Mouse (Mus musculus): ENCODE results near the gene Sv2b. TPM values are rescaled to one million over a fixed set of nuclear protein-coding genes. Genes with fewer than 3 reads are reported as not detected.

The Sv2b gene
- polyA plus RNA-seq, 1 experiment = 0.16 TPM

DNA sequence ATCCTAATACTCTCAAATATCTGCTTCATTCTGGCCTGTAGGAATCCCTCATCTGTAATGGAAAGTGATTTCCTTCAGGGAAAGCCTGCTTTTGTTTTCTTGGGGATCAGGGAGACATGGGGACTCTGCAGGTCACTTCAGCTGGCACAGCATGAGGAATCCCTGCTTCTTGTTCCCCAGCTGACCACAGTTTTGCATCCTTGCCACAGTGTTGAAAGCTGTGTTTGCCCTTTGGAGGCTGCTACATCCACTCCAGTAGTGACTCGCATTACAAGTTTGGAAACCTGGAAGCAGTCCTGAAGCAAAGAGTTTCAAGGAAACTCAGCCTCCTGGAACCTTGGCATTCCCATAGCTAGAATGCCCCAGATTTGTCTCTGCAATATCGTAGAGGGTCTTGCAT is 35.4 kb downstream of the Sv2b start:
- no peaks in the 10 kb centered on the region for H3K4me1 ChIP-seq (ENCODE audit: control insufficient read depth, insufficient read depth, low read length)
- TF ChIP-seq POLR2A (IDR thresholded peaks at IDR 0.05; ENCODE audit: low read depth, low read length) (no peak), CTCF (IDR thresholded peaks at IDR 0.05; ENCODE audit: borderline replicate concordance, insufficient read depth, low read length) (no peak)
- no peak overlapping the region for H3K4me3 ChIP-seq (ENCODE audit: insufficient read depth, low read length)
- H3K27ac ChIP-seq (ENCODE audit: insufficient read depth, low read length) = no peak overlapping the region

GRCm38 (mm10) chr7:75271921-75272381 is 37.1 kb downstream of the Sv2b start:
- H3K4me3 ChIP-seq (ENCODE audit: insufficient read depth, low read length) = no peak overlapping the region
- peaks cover 5% of the 10 kb centered on the region for H3K4me1 ChIP-seq (ENCODE audit: control insufficient read depth, insufficient read depth, low read length)
- TF ChIP-seq CTCF (IDR thresholded peaks at IDR 0.05; ENCODE audit: borderline replicate concordance, insufficient read depth, low read length) (no peak), POLR2A (IDR thresholded peaks at IDR 0.05; ENCODE audit: low read depth, low read length) (no peak)
- H3K27ac ChIP-seq (ENCODE audit: insufficient read depth, low read length) = no peak overlapping the region

GRCm38 (mm10) chr7:75271306-75271705 is 37.8 kb downstream of the Sv2b start:
- Histone ChIP-seq H3K4me3 (ENCODE audit: insufficient read depth, low read length) (no peak overlapping the region), H3K4me1 (ENCODE audit: control insufficient read depth, insufficient read depth, low read length) (peaks cover 5% of the 10 kb centered on the region), H3K27ac (ENCODE audit: insufficient read depth, low read length) (no peak overlapping the region)
- TF ChIP-seq CTCF (IDR thresholded peaks at IDR 0.05; ENCODE audit: borderline replicate concordance, insufficient read depth, low read length) (no peak), POLR2A (IDR thresholded peaks at IDR 0.05; ENCODE audit: low read depth, low read length) (no peak)

DNA sequence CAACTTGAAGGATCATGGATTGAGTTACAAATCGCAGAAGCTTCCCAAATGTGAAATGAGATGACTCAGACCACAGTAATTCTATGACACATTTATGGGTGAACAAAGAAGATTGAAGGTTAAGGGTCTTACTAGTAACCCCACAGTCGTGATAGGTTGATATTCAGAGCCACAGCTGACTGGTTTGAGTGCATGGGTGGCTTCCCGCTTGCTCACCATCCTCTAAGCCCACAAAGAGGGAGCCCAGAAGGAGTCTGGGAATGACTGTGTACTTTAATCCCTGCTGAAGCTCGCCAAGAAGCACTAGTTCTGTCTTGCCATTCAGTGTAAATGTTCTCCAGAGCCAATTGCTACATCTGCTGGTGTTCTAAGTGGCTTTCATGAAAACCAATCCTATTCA is 41.8 kb downstream of the Sv2b start:
- H3K4me1 ChIP-seq (ENCODE audit: control insufficient read depth, insufficient read depth, low read length) = peaks cover 5% of the 10 kb centered on the region
- TF ChIP-seq CTCF (IDR thresholded peaks at IDR 0.05; ENCODE audit: borderline replicate concordance, insufficient read depth, low read length) = no peak
- no peak overlapping the region for H3K27ac ChIP-seq (ENCODE audit: insufficient read depth, low read length)
- H3K4me3 ChIP-seq (ENCODE audit: insufficient read depth, low read length) = no peak overlapping the region

DNA sequence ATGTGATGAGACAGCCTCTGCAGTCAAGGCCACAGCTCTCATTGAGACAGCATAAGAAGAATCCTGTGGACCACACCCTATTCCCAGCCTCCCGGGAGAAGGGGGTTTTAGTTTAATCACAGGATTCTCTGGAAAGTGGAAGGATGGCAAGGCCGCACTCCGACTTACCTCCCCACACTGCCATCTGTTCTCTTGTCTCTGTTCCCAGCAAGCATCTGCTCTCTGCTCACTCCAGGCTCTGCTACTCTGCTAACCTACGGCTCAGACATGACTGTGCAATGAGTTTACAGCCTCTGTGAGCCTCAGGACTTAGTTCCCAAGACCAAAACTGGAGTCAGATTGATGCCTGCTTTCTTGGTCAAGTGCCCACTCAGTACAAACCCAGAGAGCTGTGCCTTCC is 43.8 kb downstream of the Sv2b start:
- H3K27ac ChIP-seq (ENCODE audit: insufficient read depth, low read length) = no peak overlapping the region
- TF ChIP-seq POLR2A (IDR thresholded peaks at IDR 0.05; ENCODE audit: low read depth, low read length) = no peak
- no peak for TF ChIP-seq CTCF (IDR thresholded peaks at IDR 0.05; ENCODE audit: borderline replicate concordance, insufficient read depth, low read length)
- no peak overlapping the region for H3K4me3 ChIP-seq (ENCODE audit: insufficient read depth, low read length)
- peaks cover 5% of the 10 kb centered on the region for H3K4me1 ChIP-seq (ENCODE audit: control insufficient read depth, insufficient read depth, low read length)

DNA sequence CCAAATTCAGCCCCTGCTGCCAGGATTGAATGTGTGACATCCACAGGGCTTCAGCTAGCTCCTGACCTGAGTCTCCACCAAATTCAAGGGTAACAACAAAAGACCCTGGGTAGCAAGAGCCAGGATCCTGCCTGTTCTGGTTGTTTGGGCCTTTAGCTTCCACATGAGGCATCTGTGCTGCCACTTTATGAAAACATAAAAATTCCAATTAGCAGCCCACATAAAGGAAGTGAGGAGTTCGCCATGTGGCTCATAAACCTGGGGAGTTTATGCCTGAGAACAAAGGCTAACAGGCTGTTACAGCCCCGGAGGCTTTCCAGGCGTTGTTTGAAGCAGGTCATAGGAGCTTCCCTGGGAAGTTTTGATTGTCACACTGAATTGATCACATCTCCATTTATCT is 49.1 kb downstream of the Sv2b start:
- no peak for TF ChIP-seq POLR2A (IDR thresholded peaks at IDR 0.05; ENCODE audit: low read depth, low read length)
- TF ChIP-seq CTCF (IDR thresholded peaks at IDR 0.05; ENCODE audit: borderline replicate concordance, insufficient read depth, low read length) = no peak
- Histone ChIP-seq H3K27ac (ENCODE audit: insufficient read depth, low read length) (no peak overlapping the region), H3K4me1 (ENCODE audit: control insufficient read depth, insufficient read depth, low read length) (no peaks in the 10 kb centered on the region), H3K4me3 (ENCODE audit: insufficient read depth, low read length) (no peak overlapping the region)

- Histone ChIP-seq H3K27ac (ENCODE audit: insufficient read depth, low read length) (no peak overlapping the region), H3K4me1 (ENCODE audit: control insufficient read depth, insufficient read depth, low read length) (no peaks in the 10 kb centered on the region)
- TF ChIP-seq POLR2A (IDR thresholded peaks at IDR 0.05; ENCODE audit: low read depth, low read length) = no peak
- no peak for TF ChIP-seq CTCF (IDR thresholded peaks at IDR 0.05; ENCODE audit: borderline replicate concordance, insufficient read depth, low read length)
Measured at GRCm38 (mm10) chr7:75253611-75254250, 55.3 kb downstream of the Sv2b start.

GRCm38 (mm10) chr7:75240754-75241507 is 68.1 kb downstream of the Sv2b start:
- TF ChIP-seq POLR2A (IDR thresholded peaks at IDR 0.05; ENCODE audit: low read depth, low read length) (no peak), CTCF (IDR thresholded peaks at IDR 0.05; ENCODE audit: borderline replicate concordance, insufficient read depth, low read length) (no peak)
- Histone ChIP-seq H3K4me3 (ENCODE audit: insufficient read depth, low read length) (no peak overlapping the region), H3K27ac (ENCODE audit: insufficient read depth, low read length) (no peak overlapping the region), H3K4me1 (ENCODE audit: control insufficient read depth, insufficient read depth, low read length) (peaks cover 3% of the 10 kb centered on the region; the same call in 1 of the 2 replicates)

More at GRCm38 (mm10) chr7:75253611-75254250, 55.3 kb downstream of the Sv2b start:
- H3K4me3 ChIP-seq (ENCODE audit: insufficient read depth, low read length) = no peak overlapping the region

DNA sequence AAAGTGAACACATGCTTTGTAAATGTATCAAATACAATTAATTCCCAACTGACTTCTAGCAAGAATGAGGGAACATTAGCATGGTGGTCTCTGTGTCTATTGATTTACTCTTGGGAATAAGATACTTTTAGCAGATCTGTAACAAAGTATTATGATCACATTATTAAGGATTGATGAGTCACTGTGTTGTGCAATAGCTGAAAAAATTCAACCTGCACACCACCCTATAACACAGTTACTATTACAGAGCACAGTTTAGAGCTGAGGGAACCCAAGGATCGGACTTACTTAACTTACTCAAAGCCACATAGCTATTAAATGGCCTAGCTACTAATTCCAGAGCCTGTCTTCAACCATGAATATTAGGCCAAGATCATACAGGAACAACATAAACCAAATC is 72.7 kb downstream of the Sv2b start:
- Histone ChIP-seq H3K27ac (ENCODE audit: insufficient read depth, low read length) (no peak overlapping the region), H3K4me3 (ENCODE audit: insufficient read depth, low read length) (no peak overlapping the region), H3K4me1 (ENCODE audit: control insufficient read depth, insufficient read depth, low read length) (peaks cover 3% of the 10 kb centered on the region; the same call in 1 of the 2 replicates)
- TF ChIP-seq CTCF (IDR thresholded peaks at IDR 0.05; ENCODE audit: borderline replicate concordance, insufficient read depth, low read length) = no peak
- no peak for TF ChIP-seq POLR2A (IDR thresholded peaks at IDR 0.05; ENCODE audit: low read depth, low read length)

DNA sequence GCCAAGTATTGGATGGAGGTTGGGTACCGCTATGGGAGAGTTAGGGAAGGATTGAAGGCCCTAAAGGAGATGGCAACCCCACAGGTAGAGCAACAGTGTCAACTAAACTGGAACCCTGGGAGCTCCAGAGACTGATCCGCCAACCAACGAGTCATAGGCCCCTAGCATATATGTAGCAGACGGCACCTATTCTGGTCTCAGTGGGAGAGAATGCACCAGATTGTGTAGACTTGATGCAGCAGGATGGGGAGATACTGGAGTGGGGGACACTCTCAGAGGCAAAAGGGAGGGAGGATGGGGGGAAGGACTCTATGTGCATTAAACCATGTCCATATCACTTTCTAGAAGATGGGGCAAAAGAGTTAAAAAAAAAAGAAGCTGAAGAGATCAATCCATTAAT is 84.9 kb downstream of the Sv2b start:
- no peak overlapping the region for H3K27ac ChIP-seq (ENCODE audit: insufficient read depth, low read length)
- TF ChIP-seq CTCF (IDR thresholded peaks at IDR 0.05; ENCODE audit: borderline replicate concordance, insufficient read depth, low read length) (no peak), POLR2A (IDR thresholded peaks at IDR 0.05; ENCODE audit: low read depth, low read length) (no peak)
- no peak overlapping the region for H3K4me3 ChIP-seq (ENCODE audit: insufficient read depth, low read length)
- H3K4me1 ChIP-seq (ENCODE audit: control insufficient read depth, insufficient read depth, low read length) = no peaks in the 10 kb centered on the region

Data from embryonic fibroblast, embryonic 13.5 days (primary cell).